Mouse (Mus musculus) heart, adult 2 months (tissue): ENCODE results near the gene Nsd1.

Source experiments
- CTCF ChIP-seq: fragments of 200-600 bp; IDR thresholded peaks from 2 replicates; pipeline ENCODE4 v1.8.1; 2022; ENCODE audit warnings: antibody characterized with exemption, mild to moderate bottlenecking, moderate library complexity
- EP300 ChIP-seq: fragments of 200-500 bp; IDR thresholded peaks from 2 replicates; pipeline ENCODE4 v1.6.1; 2011; ENCODE audit warnings: low read depth, low read length, control low read depth; ENCODE audit not compliant: insufficient read depth
- POLR2A ChIP-seq: fragments of 200-500 bp; IDR thresholded peaks from 2 replicates; pipeline ENCODE4 v1.6.1; 2011; ENCODE audit warnings: mild to moderate bottlenecking, low read depth, low read length, control low read depth; ENCODE audit not compliant: insufficient read depth

GRCm38 (mm10) chr13:55313051-55313450 lies 103.5 kb downstream of the Nsd1 start:
- TF ChIP-seq POLR2A = no peak
- TF ChIP-seq EP300 = no peak
- TF ChIP-seq CTCF = no peak
